Mouse (Mus musculus): ENCODE data around the gene Tspan5. TPM values are rescaled to one million over a fixed set of nuclear protein-coding genes. Genes with fewer than 3 reads are reported as not detected.

Gene Tspan5
- polyA plus RNA-seq, 1 experiment from 2014 or later, result 21.9 TPM

DNA sequence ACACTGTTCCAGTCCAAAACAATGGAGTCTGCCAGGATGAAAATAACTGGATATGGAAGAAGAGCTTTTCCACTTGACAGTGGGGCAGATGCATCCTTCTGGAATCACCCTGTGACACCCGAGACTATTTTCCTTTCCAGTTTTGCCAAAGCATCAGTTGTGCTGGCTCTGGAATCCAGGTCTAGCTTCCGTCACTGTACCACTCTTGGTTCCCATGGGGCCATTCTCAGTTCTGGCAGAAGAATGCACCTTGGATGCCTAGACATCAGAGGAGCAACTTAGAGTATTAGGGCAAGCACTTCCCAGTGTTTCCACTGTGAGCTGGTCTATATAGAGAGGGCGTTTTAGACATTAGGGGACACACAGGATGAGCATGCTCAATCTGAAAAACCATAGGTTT is 119.6 kb downstream of the Tspan5 start:
- H3K27me3 ChIP-seq (ENCODE audit: control insufficient read depth, insufficient read depth, low read length), result no peaks in the 10 kb centered on the region
- DNase-seq (ENCODE audit: low spot score) (no peak), ATAC-seq (ENCODE audit: low FRiP score, low TSS enrichment) (no peak)
- H3K4me2 ChIP-seq (replicated peaks; ENCODE audit: low read depth), result no peak overlapping the region
- no peak overlapping the region for H3K27ac ChIP-seq (replicated peaks)
- H3K4me3 ChIP-seq (ENCODE audit: low read depth, low read length), result no peak overlapping the region
- TF ChIP-seq CTCF (IDR thresholded peaks at IDR 0.05; ENCODE audit: low read depth) (no peak), EP300 (optimal IDR thresholded peaks at IDR 0.05) (no peak)
- H3K9ac ChIP-seq (ENCODE audit: low read length), result no peak overlapping the region
- 89% methylated on average over 3 of the region's 3 CpGs for WGBS
- H3K9me3 ChIP-seq (ENCODE audit: control insufficient read depth, low read length), result no peaks in the 10 kb centered on the region
- no peaks in the 10 kb centered on the region; the same call in none of the 2 replicates for H3K4me1 ChIP-seq (replicated peaks; ENCODE audit: control insufficient read depth, insufficient read depth)
- no peaks in the 10 kb centered on the region for H3K36me3 ChIP-seq (ENCODE audit: control insufficient read depth, insufficient read depth, low read length)

DNA sequence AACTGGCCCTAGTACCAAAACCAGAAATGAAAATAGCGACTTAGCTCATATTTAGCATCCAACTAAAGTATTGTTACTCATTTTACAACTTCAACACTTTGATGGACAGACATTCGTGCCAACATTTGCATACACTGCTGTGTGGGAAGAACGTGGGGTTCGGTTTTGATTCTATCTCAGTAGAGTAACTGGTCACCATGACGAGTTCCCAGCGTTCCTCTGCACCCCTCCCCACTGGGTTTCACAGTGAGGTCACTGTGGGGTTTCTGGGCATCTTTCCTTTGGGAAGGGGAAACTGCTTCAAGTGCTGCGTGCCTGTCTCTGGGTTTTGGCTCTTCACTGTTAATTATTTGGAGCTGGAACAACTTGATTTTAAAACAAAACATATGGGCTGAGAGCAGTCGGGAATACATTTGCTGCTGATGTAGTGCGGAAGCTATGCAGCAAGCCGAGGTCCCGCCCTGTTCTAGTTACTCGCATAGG is 122.2 kb downstream of the Tspan5 start:
- 57% methylated on average over 12 of the region's 12 CpGs for WGBS
- no peaks in the 10 kb centered on the region for H3K36me3 ChIP-seq (ENCODE audit: control insufficient read depth, insufficient read depth, low read length)
- ATAC-seq (ENCODE audit: low FRiP score, low TSS enrichment) (no peak), DNase-seq (ENCODE audit: low spot score) (no peak)
- no peaks in the 10 kb centered on the region; the same call in 1 of the 2 replicates for H3K4me1 ChIP-seq (replicated peaks; ENCODE audit: control insufficient read depth, insufficient read depth)
- no peak overlapping the region for H3K4me2 ChIP-seq (replicated peaks; ENCODE audit: low read depth)
- H3K27me3 ChIP-seq (ENCODE audit: control insufficient read depth, insufficient read depth, low read length), result no peaks in the 10 kb centered on the region
- H3K9ac ChIP-seq (ENCODE audit: low read length), result no peak overlapping the region
- peak overlapping the region; percentile 24; the same call in 1 of the 2 replicates for H3K27ac ChIP-seq (replicated peaks)
- no peaks in the 10 kb centered on the region for H3K9me3 ChIP-seq (ENCODE audit: control insufficient read depth, low read length)
- no peak overlapping the region for H3K4me3 ChIP-seq (ENCODE audit: low read depth, low read length)
- TF ChIP-seq EP300 (optimal IDR thresholded peaks at IDR 0.05) (no peak), CTCF (IDR thresholded peaks at IDR 0.05; ENCODE audit: low read depth) (no peak)

- Histone ChIP-seq H3K4me3 (ENCODE audit: low read depth, low read length) (no peak overlapping the region), H3K4me1 (replicated peaks; ENCODE audit: control insufficient read depth, insufficient read depth) (no peaks in the 10 kb centered on the region; the same call in 1 of the 2 replicates), H3K36me3 (ENCODE audit: control insufficient read depth, insufficient read depth, low read length) (no peaks in the 10 kb centered on the region), H3K27ac (replicated peaks) (no peak overlapping the region), H3K9me3 (ENCODE audit: control insufficient read depth, low read length) (no peaks in the 10 kb centered on the region), H3K27me3 (ENCODE audit: control insufficient read depth, insufficient read depth, low read length) (no peaks in the 10 kb centered on the region), H3K9ac (ENCODE audit: low read length) (no peak overlapping the region), H3K4me2 (replicated peaks; ENCODE audit: low read depth) (no peak overlapping the region)
- TF ChIP-seq CTCF (IDR thresholded peaks at IDR 0.05; ENCODE audit: low read depth) (no peak), EP300 (optimal IDR thresholded peaks at IDR 0.05) (no peak)
- no peak for ATAC-seq (ENCODE audit: low FRiP score, low TSS enrichment)
- WGBS, result 86% methylated on average over 5 of the region's 5 CpGs
- no peak for DNase-seq (ENCODE audit: low spot score)
Observed at GRCm38 (mm10) chr3:138865271-138865670, 123.3 kb downstream of the Tspan5 start.

DNA sequence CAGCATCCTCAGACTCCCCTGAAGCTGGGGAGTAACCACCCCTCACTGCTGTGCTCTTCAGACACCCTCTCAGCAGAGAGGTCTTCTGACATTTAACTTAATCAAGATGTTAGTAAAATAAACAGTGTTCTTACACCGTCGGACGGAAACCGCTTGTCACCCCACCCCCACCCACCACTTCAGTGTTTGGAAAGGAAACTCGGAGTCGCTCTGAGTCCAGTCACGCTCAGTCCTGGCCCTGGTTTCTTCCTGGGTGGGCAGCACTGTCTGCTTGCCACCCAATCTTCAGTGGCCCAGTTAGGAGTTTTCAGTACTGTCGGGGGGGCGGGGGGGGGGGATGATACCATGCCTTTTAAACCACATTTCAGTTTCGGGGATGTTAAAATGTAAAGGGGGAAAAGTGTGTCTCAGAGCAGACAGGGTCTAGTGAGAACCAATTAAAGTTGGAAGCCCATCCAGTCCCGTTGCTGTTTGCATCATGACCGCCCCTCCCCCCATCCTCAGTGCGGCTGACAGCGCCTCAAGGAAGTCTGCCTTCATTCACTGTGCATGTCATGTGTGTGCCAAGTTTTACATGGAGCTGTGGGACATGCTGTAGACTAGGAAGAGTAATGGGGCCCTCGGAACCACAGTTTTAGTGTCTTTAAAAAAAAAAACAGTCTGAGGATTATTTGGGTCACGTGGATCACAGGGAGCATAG is 125.3 kb downstream of the Tspan5 start:
- no peak for TF ChIP-seq CTCF (IDR thresholded peaks at IDR 0.05; ENCODE audit: low read depth)
- TF ChIP-seq EP300 (optimal IDR thresholded peaks at IDR 0.05), result no peak
- Histone ChIP-seq H3K4me3 (ENCODE audit: low read depth, low read length) (no peak overlapping the region), H3K36me3 (ENCODE audit: control insufficient read depth, insufficient read depth, low read length) (no peaks in the 10 kb centered on the region), H3K9ac (ENCODE audit: low read length) (no peak overlapping the region), H3K4me1 (replicated peaks; ENCODE audit: control insufficient read depth, insufficient read depth) (no peaks in the 10 kb centered on the region), H3K4me2 (replicated peaks; ENCODE audit: low read depth) (no peak overlapping the region), H3K27ac (replicated peaks) (no peak overlapping the region), H3K27me3 (ENCODE audit: control insufficient read depth, insufficient read depth, low read length) (no peaks in the 10 kb centered on the region), H3K9me3 (ENCODE audit: control insufficient read depth, low read length) (no peaks in the 10 kb centered on the region)
- 41% methylated on average over 16 of the region's 16 CpGs for WGBS
- ATAC-seq (ENCODE audit: low FRiP score, low TSS enrichment) (no peak), DNase-seq (ENCODE audit: low spot score) (no peak)

GRCm38 (mm10) chr3:138868409-138868808 is 126.4 kb downstream of the Tspan5 start:
- ATAC-seq (ENCODE audit: low FRiP score, low TSS enrichment) (no peak), DNase-seq (ENCODE audit: low spot score) (no peak)
- no peak overlapping the region for H3K27ac ChIP-seq (replicated peaks)
- no peaks in the 10 kb centered on the region for H3K27me3 ChIP-seq (ENCODE audit: control insufficient read depth, insufficient read depth, low read length)
- 69% methylated on average over 13 of the region's 13 CpGs for WGBS
- no peaks in the 10 kb centered on the region for H3K4me1 ChIP-seq (replicated peaks; ENCODE audit: control insufficient read depth, insufficient read depth)
- TF ChIP-seq CTCF (IDR thresholded peaks at IDR 0.05; ENCODE audit: low read depth) (no peak), EP300 (optimal IDR thresholded peaks at IDR 0.05) (no peak)
- H3K9me3 ChIP-seq (ENCODE audit: control insufficient read depth, low read length), result no peaks in the 10 kb centered on the region
- no peak overlapping the region for H3K4me3 ChIP-seq (ENCODE audit: low read depth, low read length)
- no peak overlapping the region for H3K9ac ChIP-seq (ENCODE audit: low read length)
- H3K36me3 ChIP-seq (ENCODE audit: control insufficient read depth, insufficient read depth, low read length), result no peaks in the 10 kb centered on the region
- no peak overlapping the region for H3K4me2 ChIP-seq (replicated peaks; ENCODE audit: low read depth)

DNA sequence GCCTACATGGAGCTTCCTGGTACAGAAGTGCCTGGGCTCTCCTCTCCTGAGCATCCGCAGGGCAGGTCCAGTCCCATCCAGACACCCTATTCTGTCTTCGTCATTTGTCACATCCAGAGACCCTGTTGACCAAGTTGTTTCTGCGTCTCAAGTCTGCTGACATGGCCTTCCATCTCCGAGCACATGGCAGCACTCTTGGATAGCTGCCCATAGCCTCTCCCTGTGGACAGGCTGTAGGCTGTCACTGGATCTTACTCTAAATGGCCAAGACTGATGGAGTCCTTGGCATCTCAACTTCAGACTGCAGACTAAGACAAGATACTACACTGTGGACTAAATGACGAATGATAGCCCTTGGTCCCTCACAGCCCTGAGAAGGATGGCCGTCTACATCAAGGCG is 133.3 kb downstream of the Tspan5 start:
- Histone ChIP-seq H3K36me3 (ENCODE audit: control insufficient read depth, insufficient read depth, low read length) (no peaks in the 10 kb centered on the region), H3K9me3 (ENCODE audit: control insufficient read depth, low read length) (no peaks in the 10 kb centered on the region), H3K4me1 (replicated peaks; ENCODE audit: control insufficient read depth, insufficient read depth) (no peaks in the 10 kb centered on the region), H3K27me3 (ENCODE audit: control insufficient read depth, insufficient read depth, low read length) (no peaks in the 10 kb centered on the region), H3K4me2 (replicated peaks; ENCODE audit: low read depth) (no peak overlapping the region), H3K4me3 (ENCODE audit: low read depth, low read length) (no peak overlapping the region), H3K27ac (replicated peaks) (no peak overlapping the region), H3K9ac (ENCODE audit: low read length) (no peak overlapping the region)
- ATAC-seq (ENCODE audit: low FRiP score, low TSS enrichment) (no peak), DNase-seq (ENCODE audit: low spot score) (no peak)
- TF ChIP-seq CTCF (IDR thresholded peaks at IDR 0.05; ENCODE audit: low read depth) (no peak), EP300 (optimal IDR thresholded peaks at IDR 0.05) (no peak)
- WGBS, result 90% methylated on average over 7 of the region's 7 CpGs
